Mouse (Mus musculus): ENCODE measurements at regions not wholly inside any gene's neighbourhood (a gene's known extent, or its start where the extent isn't known, plus 50 kb on each side); places are given as distances from the start of the nearest gene placed in this dataset.

DNA sequence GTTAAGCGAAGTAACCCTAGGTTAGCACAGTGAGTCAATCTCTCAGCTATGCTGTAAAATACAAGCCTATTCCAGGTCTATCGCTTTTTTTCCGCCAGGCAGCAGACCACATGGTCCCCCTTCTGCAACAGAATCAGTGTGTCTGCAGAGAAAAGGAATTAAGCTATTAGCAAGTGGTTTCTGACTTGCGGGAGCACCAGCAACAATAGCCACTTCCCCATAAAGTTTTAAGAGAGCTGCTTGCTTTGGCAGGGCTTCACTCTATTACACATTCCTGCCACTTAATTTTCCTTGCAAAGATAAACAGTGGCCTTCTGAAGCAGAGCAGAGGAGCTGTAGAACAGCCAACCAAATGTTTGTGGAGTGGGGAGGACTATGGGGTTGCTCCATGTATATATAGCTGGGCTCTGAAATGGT, 59.8 kb upstream of the Osmr start:
- no peak for TF ChIP-seq CTCF (IDR thresholded peaks at IDR 0.05; ENCODE audit: insufficient read depth, low read length)
- TF ChIP-seq POLR2A (IDR thresholded peaks at IDR 0.05; ENCODE audit: borderline replicate concordance, extremely low read depth, low read depth, low read length), result no peak
- H3K4me3 ChIP-seq (replicated peaks; ENCODE audit: extremely low read depth, low read depth, low read length), result no peak overlapping the region
- peak; percentile 40 for DNase-seq
- WGBS, result 31% methylated on average over 4 of the region's 4 CpGs
- H3K4me1 ChIP-seq (ENCODE audit: control insufficient read depth, insufficient read depth, low read length), result peaks cover 2% of the 10 kb centered on the region; the same call in 1 of the 2 replicates

- Histone ChIP-seq H3K4me3 (replicated peaks; ENCODE audit: extremely low read depth, low read depth, low read length) (no peak overlapping the region), H3K4me1 (ENCODE audit: control insufficient read depth, insufficient read depth, low read length) (no peaks in the 10 kb centered on the region; the same call in 1 of the 2 replicates)
- TF ChIP-seq POLR2A (IDR thresholded peaks at IDR 0.05; ENCODE audit: borderline replicate concordance, extremely low read depth, low read depth, low read length) (no peak), CTCF (IDR thresholded peaks at IDR 0.05; ENCODE audit: insufficient read depth, low read length) (no peak)
- 37% methylated on average over 4 of the region's 4 CpGs for WGBS
- DNase-seq, result no peak
Measured at GRCm38 (mm10) chr15:6941491-6941890, 66.7 kb upstream of the Osmr start.

DNA sequence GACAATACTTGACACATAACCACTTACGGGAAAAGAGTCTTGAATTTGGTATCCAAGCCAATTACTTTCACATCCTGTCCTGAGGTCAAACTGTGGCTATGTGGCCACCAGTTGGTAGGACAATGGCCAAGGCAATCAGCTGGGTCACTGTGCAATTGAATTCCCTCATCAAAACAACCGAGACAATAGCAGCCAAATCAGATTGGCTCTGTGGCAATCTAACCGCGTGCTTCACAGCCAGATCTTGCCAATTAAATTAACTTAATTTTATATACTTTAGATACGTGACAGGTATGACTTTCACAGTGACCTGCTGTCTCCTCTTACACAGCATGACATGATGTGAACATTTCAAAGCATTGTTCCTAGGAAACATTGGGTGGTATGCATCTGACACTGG, 74.5 kb upstream of the Osmr start:
- no peak for DNase-seq
- TF ChIP-seq CTCF (IDR thresholded peaks at IDR 0.05; ENCODE audit: insufficient read depth, low read length), result no peak
- no peak for TF ChIP-seq POLR2A (IDR thresholded peaks at IDR 0.05; ENCODE audit: borderline replicate concordance, extremely low read depth, low read depth, low read length)
- no peak overlapping the region for H3K4me3 ChIP-seq (replicated peaks; ENCODE audit: extremely low read depth, low read depth, low read length)
- peaks cover 5% of the 10 kb centered on the region for H3K4me1 ChIP-seq (ENCODE audit: control insufficient read depth, insufficient read depth, low read length)
- WGBS, result 41% methylated on average over 5 of the region's 5 CpGs

- WGBS, result 84% methylated on average over 1 of the region's 1 CpGs
- H3K4me1 ChIP-seq (ENCODE audit: control insufficient read depth, insufficient read depth, low read length), result peaks cover 5% of the 10 kb centered on the region
- TF ChIP-seq POLR2A (IDR thresholded peaks at IDR 0.05; ENCODE audit: borderline replicate concordance, extremely low read depth, low read depth, low read length), result no peak
- TF ChIP-seq CTCF (IDR thresholded peaks at IDR 0.05; ENCODE audit: insufficient read depth, low read length), result no peak
- H3K4me3 ChIP-seq (replicated peaks; ENCODE audit: extremely low read depth, low read depth, low read length), result no peak overlapping the region
- DNase-seq, result no peak
Measured at GRCm38 (mm10) chr15:6949686-6950085, 74.9 kb upstream of the Osmr start.

- DNase-seq, result no peak
- TF ChIP-seq CTCF (IDR thresholded peaks at IDR 0.05; ENCODE audit: insufficient read depth, low read length) (no peak), POLR2A (IDR thresholded peaks at IDR 0.05; ENCODE audit: borderline replicate concordance, extremely low read depth, low read depth, low read length) (no peak)
- 83% methylated on average over 8 of the region's 8 CpGs for WGBS
- Histone ChIP-seq H3K4me3 (replicated peaks; ENCODE audit: extremely low read depth, low read depth, low read length) (no peak overlapping the region), H3K4me1 (ENCODE audit: control insufficient read depth, insufficient read depth, low read length) (peaks cover 5% of the 10 kb centered on the region)
Measured at GRCm38 (mm10) chr15:6950503-6950902, 75.7 kb upstream of the Osmr start.

DNA sequence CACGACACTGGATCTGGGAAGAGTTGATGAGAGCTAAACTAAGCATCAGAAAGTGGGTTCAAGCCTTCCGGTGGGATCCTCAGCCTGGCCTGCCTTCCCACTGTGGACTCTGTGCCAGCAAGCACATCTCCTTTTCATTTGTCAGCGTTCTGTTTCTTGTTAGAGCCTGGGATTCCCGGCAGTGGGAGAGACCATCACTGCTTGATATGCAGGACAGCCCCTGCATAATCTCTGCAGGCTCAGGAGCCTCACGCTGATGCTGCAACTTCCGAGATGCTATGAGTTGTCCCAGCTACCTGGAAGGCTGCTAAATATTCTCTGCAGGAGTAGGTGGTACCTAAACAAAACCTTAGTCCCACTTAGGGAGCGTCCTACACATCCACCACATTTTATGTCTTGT, 78.8 kb upstream of the Osmr start:
- Histone ChIP-seq H3K4me1 (ENCODE audit: control insufficient read depth, insufficient read depth, low read length) (peaks cover 4% of the 10 kb centered on the region), H3K4me3 (replicated peaks; ENCODE audit: extremely low read depth, low read depth, low read length) (no peak overlapping the region)
- 56% methylated on average over 7 of the region's 7 CpGs for WGBS
- TF ChIP-seq POLR2A (IDR thresholded peaks at IDR 0.05; ENCODE audit: borderline replicate concordance, extremely low read depth, low read depth, low read length) (no peak), CTCF (IDR thresholded peaks at IDR 0.05; ENCODE audit: insufficient read depth, low read length) (no peak)
- DNase-seq, result no peak

- DNase-seq, result peak; percentile 10
- H3K4me1 ChIP-seq (ENCODE audit: control insufficient read depth, insufficient read depth, low read length), result no peaks in the 10 kb centered on the region
- H3K4me3 ChIP-seq (replicated peaks; ENCODE audit: extremely low read depth, low read depth, low read length), result no peak overlapping the region
- TF ChIP-seq CTCF (IDR thresholded peaks at IDR 0.05; ENCODE audit: insufficient read depth, low read length), result no peak
- TF ChIP-seq POLR2A (IDR thresholded peaks at IDR 0.05; ENCODE audit: borderline replicate concordance, extremely low read depth, low read depth, low read length), result no peak
- WGBS, result 49% methylated on average over 9 of the region's 9 CpGs
Measured at GRCm38 (mm10) chr15:6953970-6954791, 79.4 kb upstream of the Osmr start.

- DNase-seq, result no peak
- no peak for TF ChIP-seq CTCF (IDR thresholded peaks at IDR 0.05; ENCODE audit: insufficient read depth, low read length)
- TF ChIP-seq POLR2A (IDR thresholded peaks at IDR 0.05; ENCODE audit: borderline replicate concordance, extremely low read depth, low read depth, low read length), result no peak
- Histone ChIP-seq H3K4me1 (ENCODE audit: control insufficient read depth, insufficient read depth, low read length) (no peaks in the 10 kb centered on the region), H3K4me3 (replicated peaks; ENCODE audit: extremely low read depth, low read depth, low read length) (no peak overlapping the region)
- 95% methylated on average over 8 of the region's 8 CpGs for WGBS
Measured at GRCm38 (mm10) chr15:6959911-6960310, 85.1 kb upstream of the Osmr start.

DNA sequence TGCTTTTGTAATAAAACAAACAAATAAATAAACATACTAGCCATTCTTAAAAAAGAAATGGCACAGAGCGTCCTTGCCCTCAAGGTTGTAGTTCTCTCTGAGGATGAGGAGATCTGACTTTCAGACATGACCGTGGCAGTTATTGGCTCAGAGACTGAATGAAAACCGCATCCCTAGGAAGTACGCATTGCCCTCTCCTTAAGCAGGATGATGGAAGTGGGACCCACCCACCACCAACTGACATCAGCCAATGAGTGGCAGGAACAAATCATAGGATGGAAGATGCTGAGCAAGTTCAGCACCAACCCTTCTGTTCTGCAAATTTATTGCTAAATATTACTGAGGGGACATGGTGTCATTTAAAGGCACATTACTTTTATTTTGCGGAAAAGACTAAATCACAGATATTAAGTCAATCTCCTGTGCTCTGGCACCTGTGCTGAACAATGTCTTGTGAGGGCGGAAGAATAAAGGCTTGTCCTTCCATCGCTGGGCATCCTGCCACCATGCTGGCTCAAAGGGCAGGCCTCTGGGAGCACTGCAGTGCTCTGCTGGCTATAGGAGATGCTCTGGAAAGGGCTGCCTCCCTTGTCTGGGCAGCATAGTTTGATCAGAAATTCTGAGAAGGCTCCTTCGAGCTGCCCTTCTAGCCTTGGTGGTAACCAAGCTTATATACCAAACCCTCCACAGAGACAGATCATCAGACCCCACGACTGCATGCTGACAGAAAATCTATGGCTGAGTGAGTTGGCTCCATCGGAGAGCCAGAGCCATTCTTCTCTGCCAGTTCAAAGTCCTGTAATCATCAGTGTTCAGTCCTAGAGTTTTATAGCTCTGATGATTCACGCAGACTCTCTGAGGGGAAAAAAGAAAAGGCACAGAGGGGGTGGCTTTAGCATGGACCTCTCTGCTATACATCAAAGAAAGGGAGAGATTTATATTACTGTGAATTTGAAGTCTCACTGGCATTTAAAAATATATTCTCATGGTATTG, 86.3 kb upstream of the Osmr start:
- Histone ChIP-seq H3K4me1 (ENCODE audit: control insufficient read depth, insufficient read depth, low read length) (no peaks in the 10 kb centered on the region; the same call in 1 of the 2 replicates), H3K4me3 (replicated peaks; ENCODE audit: extremely low read depth, low read depth, low read length) (no peak overlapping the region)
- no peak for DNase-seq
- 90% methylated on average over 11 of the region's 11 CpGs for WGBS
- no peak for TF ChIP-seq POLR2A (IDR thresholded peaks at IDR 0.05; ENCODE audit: borderline replicate concordance, extremely low read depth, low read depth, low read length)
- no peak for TF ChIP-seq CTCF (IDR thresholded peaks at IDR 0.05; ENCODE audit: insufficient read depth, low read length)

All from lung, adult 2 months (tissue).